Mouse (Mus musculus) hindbrain, embryonic 12.5 days (tissue): ENCODE data around the gene Fgf18. TPM values are rescaled to one million over a fixed set of nuclear protein-coding genes. Genes with fewer than 3 reads are reported as not detected.

Source experiments
- ATAC-seq: fragments of 200-750 bp; cut with Nextera tagmentation; 2 replicates; pipeline ENCODE4 v1.8.0; 2017; ENCODE audit warnings: moderate TSS enrichment; ENCODE audit not compliant: low FRiP score
- H3K27ac ChIP-seq: fragments of 300-500 bp; sonication (generic); 2 replicates; pipeline ENCODE4 v1.5.1; 2016; ENCODE audit warnings: mild to moderate bottlenecking
- H3K27me3 ChIP-seq: fragments of 300-500 bp; sonication (generic); 2 replicates; pipeline ENCODE4 v1.6.1; 2016; ENCODE audit warnings: mild to moderate bottlenecking
- H3K36me3 ChIP-seq: fragments of 300-500 bp; sonication (generic); 2 replicates; pipeline ENCODE4 v1.6.1; 2016; ENCODE audit warnings: mild to moderate bottlenecking
- H3K4me1 ChIP-seq: fragments of 300-500 bp; sonication (generic); 2 replicates; pipeline ENCODE4 v1.6.1; 2016
- H3K4me2 ChIP-seq: fragments of 300-500 bp; sonication (generic); replicated peaks from 2 replicates; pipeline ENCODE4 v1.6.1; 2016; ENCODE audit warnings: mild to moderate bottlenecking
- H3K4me3 ChIP-seq: fragments of 300-500 bp; sonication (generic); 2 replicates; pipeline ENCODE4 v1.5.1; 2016; ENCODE audit warnings: mild to moderate bottlenecking
- H3K9ac ChIP-seq: fragments of 300-500 bp; sonication (generic); 2 replicates; pipeline ENCODE4 v1.6.1; 2016; ENCODE audit warnings: mild to moderate bottlenecking, moderate library complexity
- H3K9me3 ChIP-seq: fragments of 300-500 bp; sonication (generic); replicated peaks from 2 replicates; pipeline ENCODE4 v1.6.1; 2016; ENCODE audit warnings: mild to moderate bottlenecking
- WGBS: fragments of 180-500 bp; shearing (Covaris S2); methylation state at CpG from one replicate; pipeline ENCODE4 v1.1.7; 2016; 5-methylcytosine and 5-hydroxymethylcytosine counted together
- polyA plus RNA-seq: library from polyadenylated mRNA; unstranded; fragments of >200 nt; fragmentation: Nextera tagmentation; extraction: Ambion mirVana; gene quantifications from 2 replicates; pipeline ENCODE4 v1.2.1, GENCODE M21; 2016

Gene Fgf18
- polyA plus RNA-seq, 1 experiment from 2014 or later, result 9.8 TPM

- peak overlapping the region; percentile 15 for H3K4me3 ChIP-seq
- no peaks in the 10 kb centered on the region for H3K36me3 ChIP-seq
- peaks cover 23% of the 10 kb centered on the region for H3K4me1 ChIP-seq
- no peaks in the 10 kb centered on the region for H3K9me3 ChIP-seq
- ATAC-seq, result no peak
- no peaks in the 10 kb centered on the region; the same call in 1 of the 2 replicates for H3K27me3 ChIP-seq
- peak overlapping the region; percentile 39 for H3K4me2 ChIP-seq
- H3K9ac ChIP-seq, result 0 out of 2 replicates have a peak overlapping the region, but pooled peaks have one; percentile 18
- H3K27ac ChIP-seq, result no peak overlapping the region
- 29% methylated on average over 10 of the region's 10 CpGs for WGBS
Observed at GRCm38 (mm10) chr11:33100027-33100507, 47.1 kb downstream of the Fgf18 start.

GRCm38 (mm10) chr11:33099425-33099824 is 47.8 kb downstream of the Fgf18 start:
- no peak overlapping the region for H3K27ac ChIP-seq
- no peaks in the 10 kb centered on the region; the same call in 1 of the 2 replicates for H3K27me3 ChIP-seq
- no peak overlapping the region for H3K9ac ChIP-seq
- H3K4me3 ChIP-seq, result no peak overlapping the region
- no peak overlapping the region for H3K4me2 ChIP-seq
- no peaks in the 10 kb centered on the region for H3K9me3 ChIP-seq
- H3K4me1 ChIP-seq, result peaks cover 18% of the 10 kb centered on the region
- no peaks in the 10 kb centered on the region for H3K36me3 ChIP-seq
- 57% methylated on average over 4 of the region's 4 CpGs for WGBS
- ATAC-seq, result no peak

- H3K4me3 ChIP-seq, result no peak overlapping the region
- WGBS, result 72% methylated on average over 12 of the region's 12 CpGs
- no peak overlapping the region for H3K27ac ChIP-seq
- no peak overlapping the region for H3K4me2 ChIP-seq
- no peaks in the 10 kb centered on the region for H3K9me3 ChIP-seq
- H3K4me1 ChIP-seq, result peaks cover 17% of the 10 kb centered on the region
- no peaks in the 10 kb centered on the region; the same call in 1 of the 2 replicates for H3K27me3 ChIP-seq
- H3K9ac ChIP-seq, result no peak overlapping the region
- no peaks in the 10 kb centered on the region for H3K36me3 ChIP-seq
- ATAC-seq, result no peak
Observed at GRCm38 (mm10) chr11:33098446-33098845, 48.8 kb downstream of the Fgf18 start.

GRCm38 (mm10) chr11:33097855-33098254 is 49.3 kb downstream of the Fgf18 start:
- Histone ChIP-seq H3K27ac (no peak overlapping the region), H3K4me3 (no peak overlapping the region), H3K9me3 (no peaks in the 10 kb centered on the region), H3K4me1 (peaks cover 17% of the 10 kb centered on the region), H3K27me3 (no peaks in the 10 kb centered on the region; the same call in 1 of the 2 replicates), H3K4me2 (no peak overlapping the region), H3K36me3 (no peaks in the 10 kb centered on the region), H3K9ac (no peak overlapping the region)
- no peak for ATAC-seq
- 46% methylated on average over 8 of the region's 8 CpGs for WGBS

GRCm38 (mm10) chr11:33089856-33090255 is 57.3 kb downstream of the Fgf18 start:
- no peak for ATAC-seq

GRCm38 (mm10) chr11:33088181-33088580 is 59.0 kb downstream of the Fgf18 start:
- no peaks in the 10 kb centered on the region for H3K36me3 ChIP-seq
- WGBS, result 55% methylated on average over 1 of the region's 1 CpGs
- no peaks in the 10 kb centered on the region for H3K4me1 ChIP-seq
- H3K27ac ChIP-seq, result no peak overlapping the region
- no peak overlapping the region for H3K4me2 ChIP-seq
- ATAC-seq, result no peak
- no peaks in the 10 kb centered on the region for H3K9me3 ChIP-seq
- no peaks in the 10 kb centered on the region for H3K27me3 ChIP-seq
- no peak overlapping the region for H3K4me3 ChIP-seq
- no peak overlapping the region for H3K9ac ChIP-seq

More at GRCm38 (mm10) chr11:33089856-33090255, 57.3 kb downstream of the Fgf18 start:
- Histone ChIP-seq H3K9me3 (no peaks in the 10 kb centered on the region), H3K27me3 (no peaks in the 10 kb centered on the region), H3K36me3 (no peaks in the 10 kb centered on the region), H3K4me2 (no peak overlapping the region), H3K9ac (no peak overlapping the region), H3K4me1 (no peaks in the 10 kb centered on the region), H3K27ac (no peak overlapping the region), H3K4me3 (no peak overlapping the region)
- 82% methylated on average over 6 of the region's 6 CpGs for WGBS

GRCm38 (mm10) chr11:33086046-33086445 is 61.2 kb downstream of the Fgf18 start:
- no peak overlapping the region for H3K4me3 ChIP-seq
- 95% methylated on average over 1 of the region's 1 CpGs for WGBS

GRCm38 (mm10) chr11:33085514-33085913 is 61.7 kb downstream of the Fgf18 start:
- Histone ChIP-seq H3K9me3 (no peaks in the 10 kb centered on the region), H3K36me3 (no peaks in the 10 kb centered on the region), H3K27ac (no peak overlapping the region), H3K27me3 (no peaks in the 10 kb centered on the region), H3K9ac (no peak overlapping the region), H3K4me1 (no peaks in the 10 kb centered on the region), H3K4me2 (no peak overlapping the region), H3K4me3 (no peak overlapping the region)
- no peak for ATAC-seq
- 83% methylated on average over 4 of the region's 4 CpGs for WGBS

More at GRCm38 (mm10) chr11:33086046-33086445, 61.2 kb downstream of the Fgf18 start:
- H3K4me1 ChIP-seq, result no peaks in the 10 kb centered on the region
- no peaks in the 10 kb centered on the region for H3K27me3 ChIP-seq
- no peaks in the 10 kb centered on the region for H3K9me3 ChIP-seq
- ATAC-seq, result no peak
- H3K9ac ChIP-seq, result no peak overlapping the region
- H3K4me2 ChIP-seq, result no peak overlapping the region
- no peaks in the 10 kb centered on the region for H3K36me3 ChIP-seq
- H3K27ac ChIP-seq, result no peak overlapping the region

- WGBS, result 93% methylated on average over 3 of the region's 3 CpGs
- H3K4me1 ChIP-seq, result no peaks in the 10 kb centered on the region
- H3K4me3 ChIP-seq, result no peak overlapping the region
- H3K9ac ChIP-seq, result no peak overlapping the region
- no peak for ATAC-seq
- no peaks in the 10 kb centered on the region for H3K9me3 ChIP-seq
- H3K27ac ChIP-seq, result no peak overlapping the region
- no peaks in the 10 kb centered on the region for H3K36me3 ChIP-seq
- no peaks in the 10 kb centered on the region; the same call in 1 of the 2 replicates for H3K27me3 ChIP-seq
- no peak overlapping the region for H3K4me2 ChIP-seq
Observed at GRCm38 (mm10) chr11:33085054-33085453, 62.1 kb downstream of the Fgf18 start.

GRCm38 (mm10) chr11:33084041-33084440 is 63.2 kb downstream of the Fgf18 start:
- H3K36me3 ChIP-seq, result no peaks in the 10 kb centered on the region
- H3K4me3 ChIP-seq, result no peak overlapping the region
- no peaks in the 10 kb centered on the region; the same call in 1 of the 2 replicates for H3K27me3 ChIP-seq
- ATAC-seq, result no peak
- H3K9me3 ChIP-seq, result no peaks in the 10 kb centered on the region
- no peak overlapping the region for H3K4me2 ChIP-seq
- H3K9ac ChIP-seq, result no peak overlapping the region
- WGBS, result 84% methylated on average over 2 of the region's 2 CpGs
- no peak overlapping the region for H3K27ac ChIP-seq
- H3K4me1 ChIP-seq, result no peaks in the 10 kb centered on the region

GRCm38 (mm10) chr11:33081175-33081574 is 66.0 kb downstream of the Fgf18 start:
- no peak overlapping the region for H3K4me2 ChIP-seq
- no peak overlapping the region for H3K4me3 ChIP-seq
- no peaks in the 10 kb centered on the region for H3K36me3 ChIP-seq
- H3K27ac ChIP-seq, result no peak overlapping the region
- no peak for ATAC-seq
- H3K9me3 ChIP-seq, result no peaks in the 10 kb centered on the region
- no peaks in the 10 kb centered on the region; the same call in 1 of the 2 replicates for H3K27me3 ChIP-seq
- H3K4me1 ChIP-seq, result peaks cover 16% of the 10 kb centered on the region
- H3K9ac ChIP-seq, result no peak overlapping the region
- WGBS, result 81% methylated on average over 3 of the region's 3 CpGs

GRCm38 (mm10) chr11:33080046-33080808 is 67.0 kb downstream of the Fgf18 start:
- Histone ChIP-seq H3K9me3 (no peaks in the 10 kb centered on the region), H3K4me3 (no peak overlapping the region), H3K9ac (no peak overlapping the region), H3K27me3 (no peaks in the 10 kb centered on the region; the same call in 1 of the 2 replicates), H3K4me2 (no peak overlapping the region), H3K36me3 (no peaks in the 10 kb centered on the region), H3K27ac (no peak overlapping the region), H3K4me1 (peaks cover 16% of the 10 kb centered on the region)
- ATAC-seq, result no peak
- 64% methylated on average over 16 of the region's 16 CpGs for WGBS

GRCm38 (mm10) chr11:33079424-33079823 is 67.8 kb downstream of the Fgf18 start:
- Histone ChIP-seq H3K27me3 (no peaks in the 10 kb centered on the region; the same call in 1 of the 2 replicates), H3K27ac (no peak overlapping the region), H3K9me3 (no peaks in the 10 kb centered on the region), H3K4me2 (no peak overlapping the region), H3K36me3 (no peaks in the 10 kb centered on the region), H3K9ac (no peak overlapping the region), H3K4me3 (no peak overlapping the region), H3K4me1 (peaks cover 16% of the 10 kb centered on the region)
- no peak for ATAC-seq
- 72% methylated on average over 6 of the region's 6 CpGs for WGBS
